Mouse (Mus musculus) left cerebral cortex, adult 6 months (tissue): Measurements from ENCODE around the gene Bscl2. TPM values are rescaled to one million over a fixed set of nuclear protein-coding genes. Genes with fewer than 3 reads are reported as not detected.

Experiments
- long read RNA-seq, 2 experiments: library from polyadenylated mRNA; unstranded; transcript quantifications; one replicate each; pipeline ENCODE4 v2.0.0; 2019 to 2020
- polyA plus RNA-seq: library from polyadenylated mRNA; unstranded; fragments of <200 nt; fragmentation: Nextera tagmentation; gene quantifications from 2 replicates; pipeline ENCODE4 v1.2.3, GENCODE M21; 2021

Bscl2 gene
- 80.3 and 99.9 TPM in 2 replicates for polyA plus RNA-seq
- long read RNA-seq, experiment 1, transcript Bscl2-210 (12 exons, 1,962 nt), result minor isoform, 30 of 223 reads
- long read RNA-seq, experiment 1, transcript Bscl2-206 (11 exons, 1,795 nt), result major isoform, 152 of 223 reads
- long read RNA-seq, experiment 1, transcript Bscl2-201 (11 exons, 1,388 nt), result minor isoform, 15 of 223 reads
- long read RNA-seq, experiment 1, partial matches to known transcripts, result 4 of 223 reads
- long read RNA-seq, experiment 1, other reads (novel, unspliced or antisense), result 18 of 223 reads
- long read RNA-seq, experiment 2, transcript Bscl2-206 (11 exons, 1,795 nt), result major isoform, 42 of 83 reads
- long read RNA-seq, experiment 2, transcript Bscl2-201 (11 exons, 1,388 nt), result minor isoform, 8 of 83 reads
- long read RNA-seq, experiment 2, transcript Bscl2-210 (12 exons, 1,962 nt), result minor isoform, 6 of 83 reads
- long read RNA-seq, experiment 2, partial matches to known transcripts, result 21 of 83 reads
- long read RNA-seq, experiment 2, other reads (novel, unspliced or antisense), result 2 of 83 reads

DNA sequence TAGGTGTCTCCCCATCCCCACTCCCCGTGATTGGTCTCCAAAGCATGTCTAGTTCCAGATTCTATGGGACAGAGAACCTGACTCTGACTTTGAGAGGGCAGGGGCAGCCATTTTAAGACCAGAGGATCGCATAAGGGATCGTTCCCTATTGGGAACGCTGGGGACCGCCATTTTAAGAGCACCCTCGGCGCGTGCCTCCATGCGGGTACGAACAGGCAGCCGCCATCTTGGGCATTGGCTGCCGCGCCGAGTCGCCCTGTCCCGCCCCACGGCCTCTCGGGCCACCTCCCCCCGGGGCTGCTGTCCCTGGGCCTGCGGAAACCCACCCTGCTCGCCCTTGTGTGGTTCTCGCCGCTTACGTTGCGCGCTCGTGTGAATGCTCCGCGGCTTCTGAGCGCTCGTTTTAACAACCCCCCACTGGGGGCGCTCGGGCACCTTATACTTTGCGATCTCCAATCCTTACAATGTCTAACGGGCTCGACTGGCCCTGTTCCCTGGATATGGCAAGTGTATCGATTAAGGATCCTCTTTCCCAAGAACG is at the start of gene Bscl2:
Bscl2 (plus strand) TSS at position 217 of the 541 bp plus-strand sequence.

DNA sequence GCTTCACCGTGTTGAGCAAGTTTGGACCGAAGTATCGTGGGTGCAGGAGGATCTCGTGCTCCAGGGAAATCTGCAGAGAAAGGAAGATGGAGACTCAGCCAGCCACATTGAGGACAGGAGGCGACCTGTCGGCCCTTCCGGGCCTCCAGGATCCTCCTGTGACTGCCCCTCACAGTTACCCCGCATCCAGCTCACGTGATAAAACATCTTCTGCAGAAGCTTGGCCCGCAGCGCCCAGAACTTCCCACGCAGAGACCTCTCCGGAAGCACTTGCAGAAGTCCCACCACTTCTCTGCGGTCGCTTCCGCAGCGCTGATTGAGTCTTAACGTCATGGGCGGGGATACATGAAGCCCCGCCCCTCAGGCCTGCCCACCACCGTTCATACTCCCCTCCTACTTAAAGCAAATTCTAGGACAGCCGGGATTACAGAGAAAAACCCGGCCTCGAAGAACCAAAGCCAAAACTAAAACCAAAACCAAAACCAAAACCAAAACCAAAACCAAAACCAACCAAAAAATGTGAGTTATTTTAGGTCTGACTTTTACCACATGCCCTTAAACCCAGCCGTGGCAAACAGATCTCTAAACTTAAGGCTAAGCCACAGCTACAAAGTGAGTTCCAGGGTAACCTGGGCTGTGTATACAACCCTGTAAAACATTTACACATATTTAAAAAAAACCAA is 38.9 kb upstream of the Bscl2 start, which contains the start of gene Polr2g:
Polr2g (minus strand) TSS at position 314 of the 683 bp plus-strand sequence.

DNA sequence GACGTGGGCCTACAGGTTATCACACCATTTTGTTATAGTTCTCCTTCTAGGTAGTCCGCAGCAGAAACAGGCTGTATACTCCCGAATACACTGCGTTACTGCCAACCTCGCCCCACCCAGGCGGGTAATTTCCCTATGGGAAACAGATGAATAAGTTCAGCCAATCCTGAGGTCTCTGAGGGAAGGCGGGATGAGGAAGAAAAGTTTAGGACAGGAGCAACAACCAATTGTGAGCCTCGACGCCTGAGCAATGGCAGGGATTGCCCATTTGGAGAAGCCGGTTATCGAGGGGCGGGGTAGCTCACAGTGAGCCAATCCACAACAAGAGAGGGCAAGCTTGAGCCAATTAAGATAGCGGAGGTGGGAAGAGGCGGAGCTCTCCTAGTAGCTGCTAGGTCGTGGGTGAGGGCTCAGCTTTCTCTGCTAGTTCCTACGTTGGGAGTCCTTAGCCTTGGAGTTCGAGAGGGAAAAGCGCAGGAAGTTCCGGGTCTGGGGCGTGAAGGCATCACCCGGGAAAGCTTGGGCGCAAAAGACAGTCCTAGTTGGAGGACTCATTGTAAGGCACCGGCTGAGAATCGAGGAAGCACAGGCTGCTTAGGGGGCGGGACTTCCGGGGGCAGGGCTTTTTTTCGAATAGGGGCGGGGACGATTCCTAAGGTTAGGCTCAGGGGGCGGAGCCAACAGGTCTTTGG is 35.0 kb upstream of the Bscl2 start, which contains the start of gene Zbtb3:
Zbtb3 (plus strand) TSS at position 426 of the 692 bp plus-strand sequence.

DNA sequence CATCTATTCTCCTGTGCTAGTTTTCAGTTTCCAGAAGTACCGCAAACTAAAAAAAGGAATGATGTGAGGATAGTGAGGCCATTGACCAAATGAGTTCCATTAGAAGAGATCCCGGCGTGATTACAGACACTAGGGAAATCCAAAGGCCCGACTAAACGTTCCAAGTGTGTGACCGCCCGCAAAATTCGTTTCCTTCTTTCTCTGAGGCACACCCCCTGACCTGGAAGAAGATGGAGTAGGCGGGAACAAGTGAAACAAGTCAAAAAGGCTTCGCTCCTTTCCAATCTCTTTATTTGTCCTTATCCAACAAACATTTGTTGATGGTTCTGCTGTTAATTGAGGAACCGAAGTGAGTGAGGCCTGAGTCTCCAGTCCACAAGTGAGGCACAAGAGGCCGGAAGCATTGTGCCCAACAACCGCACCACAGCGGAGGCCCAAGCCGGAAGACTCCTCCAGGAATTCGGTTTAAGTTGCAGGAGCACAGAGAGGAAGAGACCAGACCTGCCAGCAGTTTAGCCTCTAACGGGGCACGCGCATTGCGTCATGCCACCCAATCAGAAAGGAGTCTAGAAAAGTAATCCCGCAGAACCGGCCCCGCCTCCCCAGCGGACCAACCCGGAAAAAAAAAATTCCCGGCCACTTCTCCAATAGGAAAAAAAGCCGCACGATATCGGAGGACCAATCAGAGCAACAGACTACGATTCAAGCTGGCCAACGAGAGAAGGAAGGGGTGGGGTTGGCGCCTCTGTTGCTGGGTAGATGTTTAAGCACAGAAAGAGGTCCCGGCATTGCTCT is 18.3 kb upstream of the Bscl2 start, which contains the start of gene Ttc9c:
Ttc9c (minus strand) TSS at position 533 of the 795 bp plus-strand sequence.

DNA sequence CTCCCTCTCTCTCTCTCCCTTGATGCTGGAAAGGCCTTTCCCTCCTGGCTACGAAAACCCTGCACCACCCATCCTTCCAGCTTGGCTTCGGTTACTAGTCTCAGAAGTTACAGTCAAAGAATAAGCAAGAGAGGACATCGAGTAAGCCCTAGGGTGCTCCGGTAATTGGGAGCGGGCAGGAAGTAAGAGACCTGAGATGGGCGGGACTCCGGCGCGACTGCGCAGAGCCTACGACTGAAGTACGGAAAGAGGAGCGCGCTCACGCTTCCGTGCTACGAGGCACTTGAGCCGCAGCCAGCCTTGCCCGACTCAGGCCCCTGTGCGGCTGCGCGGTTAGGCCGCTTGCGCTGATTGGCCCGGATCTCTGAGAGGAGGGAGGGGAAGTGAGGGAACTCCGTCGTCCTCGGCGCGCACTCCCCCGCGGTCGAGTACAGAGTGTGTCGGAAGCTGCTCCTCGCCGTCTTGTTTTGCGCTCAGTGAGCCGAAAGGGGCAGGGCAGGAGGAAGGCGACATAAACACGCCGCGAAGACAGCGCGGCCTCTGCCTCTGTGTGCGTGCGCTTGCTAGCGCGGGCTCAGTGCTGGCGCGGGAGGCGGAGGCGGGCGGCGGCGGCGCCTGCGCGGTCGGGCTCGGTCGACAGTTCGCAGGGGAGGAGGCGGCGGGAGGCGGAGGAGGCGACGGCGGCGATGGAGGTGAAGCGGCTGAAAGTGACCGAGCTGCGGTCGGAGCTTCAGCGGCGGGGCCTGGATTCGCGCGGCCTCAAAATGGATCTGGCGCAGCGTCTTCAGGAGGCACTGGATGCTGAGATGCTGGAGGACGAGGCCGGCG is 17.5 kb upstream of the Bscl2 start, which contains the start of gene Hnrnpul2:
Hnrnpul2 (plus strand) TSS at position 415 of the 828 bp plus-strand sequence.

DNA sequence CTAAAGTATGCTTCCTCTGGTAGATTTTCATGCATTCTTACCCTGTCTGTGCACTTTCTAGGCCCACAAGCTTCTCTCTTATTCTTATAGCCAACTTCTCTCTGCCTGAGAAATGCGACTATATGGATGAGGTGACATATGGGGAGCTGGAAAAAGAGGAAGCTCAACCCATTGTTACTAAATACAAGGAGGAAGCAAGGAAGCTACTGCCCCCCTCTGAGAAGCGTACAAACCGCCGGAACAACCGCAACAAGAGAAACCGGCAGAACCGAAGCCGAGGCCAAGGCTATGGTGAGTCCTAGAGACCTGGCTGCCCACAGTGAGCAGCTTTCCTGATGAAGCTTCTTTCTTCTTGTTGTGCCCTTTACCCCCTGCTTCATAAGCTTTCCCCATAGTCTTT is 7.6 kb upstream of the Bscl2 start, which contains the start of gene AC129217.1:
AC129217.1 (plus strand) TSS at position 114 of the 400 bp plus-strand sequence.

DNA sequence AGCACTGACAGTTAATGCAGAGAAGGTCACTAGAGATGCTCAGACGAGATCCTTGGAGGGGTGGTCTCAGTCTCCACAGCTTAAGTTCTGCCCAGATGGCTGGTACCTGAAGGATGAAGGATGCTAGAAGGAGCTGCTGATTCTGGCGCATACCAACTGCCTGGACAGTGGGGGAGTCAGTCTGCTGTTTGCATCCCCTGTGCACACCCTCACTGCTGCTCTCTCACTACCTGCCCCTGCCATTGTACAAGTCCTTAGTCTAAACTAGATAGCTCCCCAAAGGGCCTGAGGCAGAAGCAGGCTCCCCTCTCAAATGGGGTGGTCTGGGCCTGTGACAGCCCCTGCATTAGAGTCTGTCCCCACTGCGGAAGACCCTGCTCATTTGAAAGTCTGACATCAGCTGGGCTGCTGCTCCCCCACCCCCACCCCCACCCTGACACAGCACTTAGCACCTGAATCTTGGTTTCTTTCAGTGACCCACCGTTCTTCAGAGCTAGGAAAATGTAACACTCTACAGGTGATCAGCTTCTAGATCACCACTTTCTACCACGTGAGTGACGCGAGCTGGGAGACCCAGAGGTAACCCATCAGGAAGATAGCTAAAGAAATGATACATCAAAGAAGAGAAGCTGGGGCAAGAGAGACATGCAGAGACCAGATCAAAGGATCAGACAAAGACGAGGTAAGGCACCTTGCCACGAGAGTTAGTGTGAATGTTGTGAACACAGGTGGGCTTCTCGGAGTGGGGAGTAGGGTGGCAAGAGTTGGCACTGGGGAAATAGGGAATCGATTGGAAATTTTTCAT is 2.0 kb downstream of the Bscl2 start, which contains the start of gene Gng3:
Gng3 (minus strand) TSS at position 92 of the 805 bp plus-strand sequence.

DNA sequence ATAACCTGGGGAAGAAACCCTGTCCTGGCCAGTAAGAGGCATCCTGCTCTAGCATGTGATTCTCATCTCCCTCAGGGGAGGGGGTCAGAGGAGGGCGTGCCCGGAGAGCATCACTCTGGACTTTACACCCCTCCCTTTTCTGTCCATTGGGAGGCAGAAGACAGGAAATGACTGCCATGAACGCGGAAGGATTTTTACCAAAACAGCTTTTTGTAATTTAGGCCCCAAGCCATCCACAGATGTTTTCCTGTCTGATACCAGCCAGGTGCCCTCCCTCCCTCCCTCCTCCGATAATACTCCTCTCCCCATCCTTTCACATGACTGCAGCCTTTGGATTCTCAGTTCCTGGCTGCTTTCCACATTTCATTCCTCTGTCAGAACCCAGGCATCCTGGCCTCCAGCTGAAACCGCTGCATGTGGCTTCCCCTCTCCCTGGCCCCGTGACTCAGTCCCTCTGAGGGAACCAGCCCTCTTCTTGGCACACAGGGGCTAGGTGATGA is 13.2 kb downstream of the Bscl2 start, which contains the start of gene Lrrn4cl:
Lrrn4cl (plus strand) TSS at position 367 of the 500 bp plus-strand sequence.

DNA sequence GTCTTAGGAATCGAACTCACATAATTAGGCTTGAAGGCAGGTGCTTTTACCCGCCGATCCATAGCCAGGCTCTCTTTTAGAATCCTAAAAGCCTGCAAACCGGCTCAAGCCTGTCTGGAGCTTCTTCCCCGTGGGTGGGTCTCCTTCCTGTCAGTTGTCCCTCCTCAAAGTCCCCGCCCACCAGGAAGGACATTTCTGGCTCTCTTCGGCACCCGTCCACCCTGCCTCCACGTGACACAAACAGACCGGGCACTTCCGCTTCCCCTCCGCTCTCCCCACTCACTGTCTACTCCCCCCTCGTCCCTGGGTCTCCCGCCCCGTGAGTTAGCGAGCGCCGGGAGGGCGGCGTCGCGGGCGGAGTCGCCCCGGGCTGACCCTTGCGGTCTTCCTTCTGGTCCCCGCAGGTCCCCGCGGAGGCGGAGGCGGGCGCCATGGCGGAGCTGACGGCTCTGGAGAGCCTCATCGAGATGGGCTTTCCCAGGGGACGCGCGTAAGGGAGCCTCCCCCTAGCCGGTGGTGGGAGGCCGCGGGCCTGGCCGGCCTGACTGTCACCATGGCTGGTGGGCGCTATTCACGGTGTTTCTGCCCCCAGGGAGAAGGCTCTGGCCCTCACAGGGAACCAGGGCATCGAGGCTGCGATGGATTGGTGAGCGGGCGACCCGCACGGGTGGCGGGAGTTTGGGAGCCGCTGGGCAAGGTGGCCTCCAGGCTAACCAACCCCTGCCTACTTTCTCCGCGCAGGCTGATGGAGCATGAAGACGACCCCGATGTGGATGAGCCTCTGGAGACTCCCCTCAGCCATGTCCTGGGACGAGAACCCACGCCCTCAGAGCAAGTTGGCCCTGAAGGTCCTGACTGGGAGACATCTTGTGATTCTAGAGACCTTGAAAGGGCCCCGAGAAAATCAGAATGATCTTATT is 34.3 kb downstream of the Bscl2 start, which contains the start of gene Ubxn1:
Ubxn1 (plus strand) TSS at position 230 of the 920 bp plus-strand sequence.

DNA sequence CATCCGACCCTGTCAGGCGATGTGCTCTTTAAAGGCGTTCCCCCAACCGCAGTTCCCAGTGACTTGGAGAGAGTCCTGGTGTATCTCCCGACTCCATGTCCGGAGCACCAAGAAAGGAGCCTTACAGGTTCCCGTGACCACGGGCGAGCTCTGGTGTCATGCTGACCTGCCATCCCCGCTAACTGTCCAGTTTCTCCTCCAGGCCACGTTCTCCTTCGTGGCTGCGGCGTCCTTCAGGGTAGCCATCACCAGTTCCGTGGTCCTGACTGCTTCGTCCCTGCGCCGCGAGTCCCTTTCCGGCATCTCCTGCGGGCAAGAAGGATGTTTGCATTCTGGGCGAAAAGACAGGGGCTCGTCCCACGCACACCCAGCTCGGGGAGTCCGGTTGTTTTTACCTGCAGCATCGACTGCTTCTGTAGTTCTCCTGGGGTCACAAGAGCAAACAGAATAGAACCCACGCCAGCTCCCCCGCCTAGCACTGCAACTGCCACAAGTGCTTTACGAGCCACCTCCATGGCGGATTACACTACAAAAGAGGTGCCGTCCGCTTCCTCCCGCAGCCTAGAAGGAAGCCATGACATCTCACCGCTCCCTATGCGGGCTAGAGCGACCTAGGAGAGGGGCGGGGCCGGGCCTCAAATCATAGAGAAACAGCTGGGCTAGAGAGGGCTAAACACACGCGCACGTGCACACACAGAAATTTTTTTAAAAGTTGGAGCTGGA is 43.2 kb downstream of the Bscl2 start, which contains the start of gene Uqcc3:
Uqcc3 (minus strand) TSS at position 613 of the 723 bp plus-strand sequence.

DNA sequence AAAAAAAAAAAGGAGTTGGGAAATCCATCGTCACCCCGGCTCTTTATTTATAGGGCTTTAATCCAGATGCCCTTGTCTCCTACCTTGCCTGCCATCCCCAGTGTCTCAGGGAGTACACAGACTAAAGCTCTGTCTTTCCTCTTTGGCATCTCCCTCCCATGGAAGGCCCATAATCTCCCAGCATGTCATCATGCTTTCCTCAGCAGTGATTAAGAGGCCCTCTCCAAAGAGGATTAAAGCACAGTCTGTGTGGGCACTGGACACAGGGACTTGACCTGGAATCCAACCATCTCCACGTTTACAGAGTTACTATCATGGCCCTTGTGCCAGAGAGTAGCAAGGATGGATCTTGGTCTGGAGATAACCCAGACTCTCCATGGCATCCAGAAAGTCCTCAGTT is 46.3 kb downstream of the Bscl2 start, which contains the start of the genes Lbhd1 and Gm49403:
Lbhd1 (plus strand) TSS at position 117 of the 400 bp plus-strand sequence.
Gm49403 (plus strand) TSS at position 315 of the 400 bp plus-strand sequence.

DNA sequence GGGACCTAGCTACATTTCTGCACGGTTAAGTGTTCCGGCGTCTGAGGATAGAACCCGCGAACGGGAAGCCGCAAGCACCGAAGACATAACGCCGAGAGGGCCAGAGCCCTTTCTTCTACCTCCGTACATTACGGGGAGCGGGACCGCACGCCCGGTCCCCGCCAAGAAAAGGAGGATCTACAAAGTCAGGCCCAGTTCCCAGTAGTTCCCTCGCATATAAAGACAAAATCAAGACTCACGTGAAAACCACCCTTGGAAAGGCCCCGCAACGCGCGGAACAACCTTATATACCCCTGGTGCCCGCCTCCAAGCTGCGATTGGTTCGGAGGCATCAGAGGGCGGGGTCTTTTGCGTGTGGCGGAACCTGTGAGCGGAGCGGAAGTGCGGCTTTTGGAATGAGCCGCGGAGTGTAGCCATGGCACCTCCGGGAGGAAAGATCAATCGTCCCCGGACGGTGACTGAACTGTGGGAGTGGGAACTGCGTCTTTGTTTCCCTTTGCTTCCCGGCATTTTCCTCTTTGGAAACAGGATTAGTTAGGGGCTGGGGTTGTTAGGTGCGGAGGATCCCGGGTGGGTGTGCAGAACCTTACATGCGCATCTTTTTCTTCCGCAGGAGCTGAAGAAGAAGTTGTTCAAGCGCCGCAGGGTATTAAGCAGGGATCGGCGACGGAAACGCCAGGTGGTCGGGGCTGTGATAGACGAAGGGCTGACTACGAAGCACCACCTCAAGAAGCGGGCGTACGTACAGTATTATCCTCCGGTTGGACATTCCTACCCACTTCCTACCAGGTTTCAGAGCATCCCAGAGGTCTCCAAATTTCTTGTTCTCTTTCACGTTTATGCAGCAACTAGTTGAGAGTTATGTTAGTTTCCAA is 51.5 kb downstream of the Bscl2 start, which contains the start of the genes 1810009A15Rik and Gm49416:
1810009A15Rik (plus strand) TSS at position 343 of the 875 bp plus-strand sequence.
Gm49416 (plus strand) TSS at position 416 of the 875 bp plus-strand sequence.

DNA sequence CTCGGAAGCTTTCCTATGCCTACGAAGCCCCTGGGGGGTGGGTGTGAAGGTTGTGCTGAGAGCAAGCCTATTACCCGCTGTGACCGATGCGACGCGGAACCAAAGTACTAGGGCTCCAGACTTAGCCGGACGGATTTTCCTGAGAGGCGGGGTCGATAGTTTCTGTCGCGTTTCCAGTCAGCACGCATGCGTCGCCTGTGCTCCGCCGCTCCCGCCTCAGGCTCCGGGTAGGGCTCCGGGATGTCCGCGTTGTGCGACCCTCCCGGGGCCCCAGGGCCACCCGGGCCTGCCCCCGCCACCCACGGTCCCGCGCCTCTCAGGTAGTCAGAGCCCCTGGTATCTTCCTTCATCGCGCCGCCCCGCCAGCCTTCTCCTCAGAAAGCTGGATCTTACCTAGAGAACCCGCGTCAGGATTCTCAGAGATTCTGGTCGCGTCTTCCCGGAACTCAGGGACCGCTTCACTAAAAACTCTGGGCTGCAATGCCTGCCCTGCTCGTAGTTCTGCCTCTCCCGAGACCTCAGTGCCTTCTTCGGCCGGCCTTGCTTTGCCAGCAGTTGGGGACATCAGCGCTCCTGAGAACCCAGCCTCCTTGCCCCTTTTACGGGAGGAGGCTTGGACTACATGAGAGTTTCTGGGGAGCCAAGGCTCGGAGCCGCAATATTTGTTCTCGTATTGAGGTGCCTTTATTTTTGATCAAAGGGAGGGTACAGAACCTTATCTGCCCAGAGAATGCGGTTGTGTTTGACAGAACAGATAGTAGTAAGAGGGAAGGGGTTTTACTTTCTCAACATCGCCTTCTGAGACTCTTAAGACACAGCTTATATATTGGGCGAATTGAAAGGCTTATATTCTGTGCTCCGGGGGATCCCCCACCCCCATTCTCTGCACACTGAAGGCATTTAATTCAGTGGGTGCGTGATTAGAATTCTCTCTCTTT is 55.8 kb downstream of the Bscl2 start, which contains the start of gene Ints5:
Ints5 (plus strand) TSS at position 177 of the 938 bp plus-strand sequence.

DNA sequence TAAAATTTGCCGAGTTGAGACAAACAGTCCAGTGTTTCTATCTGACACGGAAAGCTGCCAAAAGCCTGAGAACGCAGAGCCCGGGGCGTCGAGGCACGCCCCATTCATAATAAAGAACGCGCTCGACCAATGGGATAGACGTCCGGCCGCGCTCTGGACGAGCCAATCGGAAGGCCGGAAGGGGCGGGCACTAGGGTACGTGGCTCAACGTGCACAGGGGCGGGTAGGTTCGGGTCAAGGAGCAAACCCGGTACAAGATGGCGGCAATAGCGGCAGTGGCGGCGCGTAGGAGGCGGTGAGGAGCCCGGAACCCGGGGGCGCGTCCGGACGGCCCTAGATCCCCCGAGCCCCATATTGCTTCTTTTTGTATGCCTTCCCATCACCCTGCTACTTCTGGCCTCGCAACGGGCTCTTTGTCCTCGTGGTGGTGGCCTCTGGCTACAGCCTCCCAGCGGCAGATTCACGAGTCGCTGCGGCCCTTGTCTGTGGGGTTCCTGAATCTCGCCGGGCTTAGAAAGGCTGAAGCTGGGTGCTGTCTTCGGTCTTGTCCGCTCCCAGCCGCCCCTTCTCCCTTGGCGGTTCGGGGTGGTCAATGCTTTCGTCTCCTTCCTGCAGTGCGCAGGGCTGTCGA is 60.7 kb downstream of the Bscl2 start, which contains the start of gene Ganab:
Ganab (plus strand) TSS at position 207 of the 631 bp plus-strand sequence.

